Mouse (Mus musculus): ENCODE data around the gene Lmf1. TPM values are rescaled to one million over a fixed set of nuclear protein-coding genes. Genes with fewer than 3 reads are reported as not detected.

Gene Lmf1
- polyA plus RNA-seq, 1 experiment from 2014 or later = 20.9 TPM

DNA sequence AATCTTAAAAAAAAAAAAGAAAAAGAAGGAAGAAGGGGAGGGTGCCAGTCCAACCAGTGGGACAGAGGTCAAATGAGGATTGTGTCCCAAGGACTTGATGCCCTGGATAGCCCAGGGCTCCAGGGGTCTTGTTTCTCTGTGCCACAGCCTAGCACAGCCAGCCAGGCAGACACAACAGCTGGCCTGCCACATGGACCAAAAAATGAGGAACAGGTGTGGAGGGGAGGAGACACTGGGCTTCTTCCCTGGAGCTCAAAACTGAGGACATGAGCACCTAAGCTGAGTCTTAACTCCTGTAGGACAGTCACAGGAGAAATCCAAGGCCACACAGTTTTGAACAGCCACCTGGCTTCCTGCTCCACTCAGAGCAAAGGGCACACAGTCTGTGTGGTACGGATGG is 117.4 kb downstream of the Lmf1 start:
- no peak overlapping the region; the same call in 1 of the 2 replicates for H3K9ac ChIP-seq
- no peak overlapping the region for H3K4me2 ChIP-seq
- no peak for ATAC-seq
- no peaks in the 10 kb centered on the region for H3K36me3 ChIP-seq (ENCODE audit: poor library complexity, severe bottlenecking)
- H3K27me3 ChIP-seq = 0 out of 2 replicates have a peak, but pooled peaks cover 4% of the 10 kb centered on the region
- 39% methylated on average over 1 of the region's 1 CpGs for WGBS
- no peaks in the 10 kb centered on the region for H3K9me3 ChIP-seq (replicated peaks)
- H3K27ac ChIP-seq = no peak overlapping the region
- no peak overlapping the region for H3K4me3 ChIP-seq
- H3K4me1 ChIP-seq = no peaks in the 10 kb centered on the region

- Histone ChIP-seq H3K9me3 (replicated peaks) (no peaks in the 10 kb centered on the region), H3K36me3 (ENCODE audit: poor library complexity, severe bottlenecking) (no peaks in the 10 kb centered on the region), H3K4me1 (no peaks in the 10 kb centered on the region), H3K4me3 (no peak overlapping the region), H3K9ac (no peak overlapping the region), H3K4me2 (no peak overlapping the region), H3K27me3 (0 out of 2 replicates have a peak, but pooled peaks cover 4% of the 10 kb centered on the region), H3K27ac (no peak overlapping the region)
- WGBS = 12% methylated on average over 7 of the region's 7 CpGs
- peak; percentile 76; the same call in 1 of the 2 replicates for ATAC-seq
Observed at GRCm38 (mm10) chr17:25698446-25698845, 119.6 kb downstream of the Lmf1 start.

GRCm38 (mm10) chr17:25700863-25701496 is 122.1 kb downstream of the Lmf1 start:
- H3K27me3 ChIP-seq = 0 out of 2 replicates have a peak, but pooled peaks cover 4% of the 10 kb centered on the region
- H3K4me2 ChIP-seq = no peak overlapping the region
- no peaks in the 10 kb centered on the region for H3K36me3 ChIP-seq (ENCODE audit: poor library complexity, severe bottlenecking)
- no peaks in the 10 kb centered on the region for H3K9me3 ChIP-seq (replicated peaks)
- no peak overlapping the region for H3K9ac ChIP-seq
- ATAC-seq = no peak
- H3K4me1 ChIP-seq = no peaks in the 10 kb centered on the region
- no peak overlapping the region for H3K4me3 ChIP-seq
- WGBS = 62% methylated on average over 9 of the region's 9 CpGs
- H3K27ac ChIP-seq = no peak overlapping the region

- 96% methylated on average over 2 of the region's 2 CpGs for WGBS
- no peak for ATAC-seq
- Histone ChIP-seq H3K4me3 (no peak overlapping the region), H3K27ac (no peak overlapping the region), H3K9me3 (replicated peaks) (no peaks in the 10 kb centered on the region; the same call in 1 of the 2 replicates), H3K27me3 (peaks cover 5% of the 10 kb centered on the region; the same call in 1 of the 2 replicates), H3K4me1 (no peaks in the 10 kb centered on the region), H3K9ac (no peak overlapping the region), H3K4me2 (no peak overlapping the region), H3K36me3 (ENCODE audit: poor library complexity, severe bottlenecking) (no peaks in the 10 kb centered on the region)
Observed at GRCm38 (mm10) chr17:25709994-25710393, 131.1 kb downstream of the Lmf1 start.

DNA sequence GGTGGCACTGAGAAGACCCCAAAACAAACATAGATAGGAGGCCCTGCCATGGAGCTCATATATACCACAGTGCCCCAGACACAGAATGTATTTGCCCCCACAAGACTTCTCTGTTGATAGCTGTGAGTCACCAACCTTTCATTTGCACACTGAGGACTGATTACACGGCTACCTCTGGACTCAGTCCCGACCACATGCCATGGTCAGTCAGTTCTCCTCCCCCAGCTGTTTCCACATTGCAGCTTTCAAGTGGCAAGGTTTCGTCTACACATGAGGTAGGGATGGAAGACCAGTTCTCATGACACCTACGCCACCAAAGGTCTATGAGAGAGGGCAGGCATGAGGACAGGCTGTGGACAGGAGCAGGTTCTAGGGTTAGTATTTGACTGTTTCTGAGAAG is 132.3 kb downstream of the Lmf1 start:
- WGBS = 80% methylated on average over 4 of the region's 4 CpGs
- no peak overlapping the region for H3K27ac ChIP-seq
- H3K4me1 ChIP-seq = no peaks in the 10 kb centered on the region
- peaks cover 16% of the 10 kb centered on the region for H3K27me3 ChIP-seq
- ATAC-seq = no peak
- no peak overlapping the region for H3K9ac ChIP-seq
- H3K9me3 ChIP-seq (replicated peaks) = no peaks in the 10 kb centered on the region; the same call in 1 of the 2 replicates
- no peak overlapping the region for H3K4me3 ChIP-seq
- no peak overlapping the region for H3K4me2 ChIP-seq
- no peaks in the 10 kb centered on the region for H3K36me3 ChIP-seq (ENCODE audit: poor library complexity, severe bottlenecking)

Other genes starting within 250 kb of the Lmf1 start
- not detected in 2 replicates for gene Tpsab1, start 233.5 kb upstream of the Lmf1 start, polyA plus RNA-seq (2015; fragmentation: Nextera tagmentation; extraction: Ambion mirVana)
- gene Tpsb2, start 212.8 kb upstream of the Lmf1 start, polyA plus RNA-seq (2015; fragmentation: Nextera tagmentation; extraction: Ambion mirVana) = not detected in 2 replicates
- gene Tpsg1, start 209.8 kb upstream of the Lmf1 start, polyA plus RNA-seq (2015; fragmentation: Nextera tagmentation; extraction: Ambion mirVana) = 0.66 and 1.0 TPM in 2 replicates
- 7.9 and 9.1 TPM in 2 replicates for gene Cacna1h, start 145.3 kb upstream of the Lmf1 start, polyA plus RNA-seq (2015; fragmentation: Nextera tagmentation; extraction: Ambion mirVana)
- 0.57 and 0.82 TPM in 2 replicates for gene Tekt4, start 124.5 kb upstream of the Lmf1 start, polyA plus RNA-seq (2015; fragmentation: Nextera tagmentation; extraction: Ambion mirVana)
- 0.10 and 0.11 TPM in 2 replicates for gene Sstr5, start 81.8 kb upstream of the Lmf1 start, polyA plus RNA-seq (2015; fragmentation: Nextera tagmentation; extraction: Ambion mirVana)
- gene Sox8, start 8.4 kb upstream of the Lmf1 start, polyA plus RNA-seq (2015; fragmentation: Nextera tagmentation; extraction: Ambion mirVana) = 15.3 and 17.5 TPM in 2 replicates
- gene Gng13, start 138.1 kb downstream of the Lmf1 start, polyA plus RNA-seq (2015; fragmentation: Nextera tagmentation; extraction: Ambion mirVana) = 0.61 TPM in 1 of 2 replicates, not detected in the other
- 24.6 and 30.1 TPM in 2 replicates for gene Chtf18, start 148.3 kb downstream of the Lmf1 start, polyA plus RNA-seq (2015; fragmentation: Nextera tagmentation; extraction: Ambion mirVana)
- 22.3 and 24.7 TPM in 2 replicates for gene Rpusd1, start 148.6 kb downstream of the Lmf1 start, polyA plus RNA-seq (2015; fragmentation: Nextera tagmentation; extraction: Ambion mirVana)
- gene Mslnl, start 157.0 kb downstream of the Lmf1 start, polyA plus RNA-seq (2015; fragmentation: Nextera tagmentation; extraction: Ambion mirVana) = not detected in 2 replicates
- 0.18 TPM in 1 of 2 replicates, not detected in the other for gene Msln, start 175.3 kb downstream of the Lmf1 start, polyA plus RNA-seq (2015; fragmentation: Nextera tagmentation; extraction: Ambion mirVana)
- 26.4 and 27.3 TPM in 2 replicates for gene Narfl, start 194.7 kb downstream of the Lmf1 start, polyA plus RNA-seq (2015; fragmentation: Nextera tagmentation; extraction: Ambion mirVana)
- 108 and 127 TPM in 2 replicates for gene Haghl, start 206.6 kb downstream of the Lmf1 start, polyA plus RNA-seq (2015; fragmentation: Nextera tagmentation; extraction: Ambion mirVana)
- gene Ccdc78, start 207.5 kb downstream of the Lmf1 start, polyA plus RNA-seq (2015; fragmentation: Nextera tagmentation; extraction: Ambion mirVana) = 0.21 and 0.23 TPM in 2 replicates
- 75.5 and 84.8 TPM in 2 replicates for gene Fam173a, start 213.8 kb downstream of the Lmf1 start, polyA plus RNA-seq (2015; fragmentation: Nextera tagmentation; extraction: Ambion mirVana)
- 1.8 TPM in 1 of 2 replicates, not detected in the other for gene AC134908.4, start 216.6 kb downstream of the Lmf1 start, polyA plus RNA-seq (2015; fragmentation: Nextera tagmentation; extraction: Ambion mirVana)
- gene Metrn, start 218.1 kb downstream of the Lmf1 start, polyA plus RNA-seq (2015; fragmentation: Nextera tagmentation; extraction: Ambion mirVana) = 43.7 and 53.7 TPM in 2 replicates
- gene Fbxl16, start 230.0 kb downstream of the Lmf1 start, polyA plus RNA-seq (2015; fragmentation: Nextera tagmentation; extraction: Ambion mirVana) = 22.7 and 25.2 TPM in 2 replicates
- gene Wdr24, start 244.5 kb downstream of the Lmf1 start, polyA plus RNA-seq (2015; fragmentation: Nextera tagmentation; extraction: Ambion mirVana) = 27.7 and 30.0 TPM in 2 replicates
- gene Jmjd8, start 249.8 kb downstream of the Lmf1 start, polyA plus RNA-seq (2015; fragmentation: Nextera tagmentation; extraction: Ambion mirVana) = 64.6 and 69.8 TPM in 2 replicates